Mouse (Mus musculus) adrenal gland (tissue): ENCODE results near the gene Sap18b.
"Not testable (repeated sequence)": the region's sequence is repeated elsewhere in the genome, so short reads cannot be mapped to it uniquely, and the experiment has no call there.

Experiments
- intact Hi-C: fragments of 180-260 bp; cut with DNase I; formaldehyde crosslinking; loops from one replicate; pipeline ENCODE4 v1.15.1; 2025
- long read RNA-seq, 2 experiments: library from polyadenylated mRNA; unstranded; transcript quantifications; one replicate each; pipeline ENCODE4 v2.0.0; 2020; ENCODE audit warnings: borderline replicate concordance in 1 of 2; ENCODE audit not compliant: insufficient replicate concordance in 1 of 2

Gene Sap18b
- long read RNA-seq, experiment 1, transcript Sap18b-201 (1 exons, 789 nt), result major isoform, 128 of 128 reads
- long read RNA-seq, experiment 1, partial matches to known transcripts, result 0 of 128 reads
- long read RNA-seq, experiment 1, other reads (novel, unspliced or antisense), result 0 of 128 reads
- long read RNA-seq, experiment 2, transcript Sap18b-201 (1 exons, 789 nt), result major isoform, 116 of 116 reads
- long read RNA-seq, experiment 2, partial matches to known transcripts, result 0 of 116 reads
- long read RNA-seq, experiment 2, other reads (novel, unspliced or antisense), result 0 of 116 reads

GRCm38 (mm10) chr8:95825162-95825561 lies at the start of gene Sap18b:
Gene Sap18b (plus strand): TSS chr8:95825346.
- intact Hi-C loops, result not testable (repeated sequence)

- intact Hi-C loops, result no loop called here
Measured at GRCm38 (mm10) chr8:95781085-95781484, 44.1 kb upstream of the Sap18b start.

- intact Hi-C loops, result no loop called here
Measured at GRCm38 (mm10) chr8:95781775-95782174, 43.4 kb upstream of the Sap18b start.

GRCm38 (mm10) chr8:95782628-95783027 lies 42.5 kb upstream of the Sap18b start:
- intact Hi-C loops, result no loop called here

- intact Hi-C loops, result no loop called here
Measured at GRCm38 (mm10) chr8:95785591-95785990, 39.6 kb upstream of the Sap18b start.

- intact Hi-C loops, result not testable (repeated sequence)
Measured at GRCm38 (mm10) chr8:95795333-95796061, 29.6 kb upstream of the Sap18b start.

GRCm38 (mm10) chr8:95799117-95799516 lies 26.0 kb upstream of the Sap18b start:
- intact Hi-C loops, result no loop called here

- intact Hi-C loops, result no loop called here
Measured at GRCm38 (mm10) chr8:95799891-95800290, 25.3 kb upstream of the Sap18b start.

GRCm38 (mm10) chr8:95800353-95800752 lies 24.8 kb upstream of the Sap18b start:
- intact Hi-C loops, result no loop called here

GRCm38 (mm10) chr8:95801476-95802064 lies 23.6 kb upstream of the Sap18b start:
- intact Hi-C loops, result no loop called here

GRCm38 (mm10) chr8:95802231-95802630 lies 22.9 kb upstream of the Sap18b start:
- intact Hi-C loops, result no loop called here

GRCm38 (mm10) chr8:95805482-95805881 lies 19.7 kb upstream of the Sap18b start:
- intact Hi-C loops, result no loop called here

GRCm38 (mm10) chr8:95806461-95807191 lies 18.5 kb upstream of the Sap18b start:
- intact Hi-C loops, result no loop called here

GRCm38 (mm10) chr8:95807331-95807843 lies 17.8 kb upstream of the Sap18b start, which contains the start of gene Cnot1:
Gene Cnot1 (minus strand): TSS chr8:95807464.
- intact Hi-C loops, result no loop called here

GRCm38 (mm10) chr8:95807861-95808260 lies 17.3 kb upstream of the Sap18b start:
- intact Hi-C loops, result no loop called here

- intact Hi-C loops, result no loop called here
Measured at GRCm38 (mm10) chr8:95808631-95809030, 16.5 kb upstream of the Sap18b start.

- intact Hi-C loops, result no loop called here
Measured at GRCm38 (mm10) chr8:95809116-95809515, 16.0 kb upstream of the Sap18b start.

GRCm38 (mm10) chr8:95810184-95810591 lies 15.0 kb upstream of the Sap18b start:
- intact Hi-C loops, result no loop called here

GRCm38 (mm10) chr8:95816044-95816708 lies 9.0 kb upstream of the Sap18b start:
- intact Hi-C loops, result no loop called here

- intact Hi-C loops, result no loop called here
Measured at GRCm38 (mm10) chr8:95817597-95817996, 7.5 kb upstream of the Sap18b start.

- intact Hi-C loops, result no loop called here
Measured at GRCm38 (mm10) chr8:95818211-95818610, 6.9 kb upstream of the Sap18b start.
